Mouse (Mus musculus): ENCODE measurements around the gene Podn. TPM values are rescaled to one million over a fixed set of nuclear protein-coding genes. Genes with fewer than 3 reads are reported as not detected.

Gene Podn
- polyA plus RNA-seq, 1 experiment from 2014 or later, result 1.0 TPM

DNA sequence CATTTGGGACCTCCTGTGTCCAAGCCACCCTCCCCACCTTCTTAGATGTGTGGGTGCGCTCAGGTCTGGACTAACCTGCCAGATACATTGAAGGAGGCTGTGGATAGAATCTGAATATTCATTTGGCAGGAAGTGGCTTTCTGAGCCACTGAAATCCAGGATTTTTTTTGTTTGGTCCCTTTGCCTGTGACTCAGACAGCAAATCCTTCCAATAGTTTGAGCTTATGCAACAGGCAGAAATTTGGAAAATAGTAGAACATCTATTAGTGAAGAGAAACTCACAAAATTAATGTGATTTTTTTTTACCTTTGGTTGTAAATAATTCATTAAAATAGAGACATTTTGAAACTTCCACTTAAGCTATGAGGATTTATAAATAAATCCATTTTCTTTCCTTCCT is 125.1 kb downstream of the Podn start:
- DNase-seq (ENCODE audit: low spot score), result no peak
- no peaks in the 10 kb centered on the region for H3K27me3 ChIP-seq (ENCODE audit: control insufficient read depth, insufficient read depth, low read length)
- no peak overlapping the region for H3K4me2 ChIP-seq (ENCODE audit: low read depth, severe bottlenecking)
- no peak overlapping the region for H3K4me3 ChIP-seq (ENCODE audit: low read depth, low read length)
- H3K36me3 ChIP-seq (ENCODE audit: control insufficient read depth, insufficient read depth, low read length), result no peaks in the 10 kb centered on the region
- H3K9me3 ChIP-seq (ENCODE audit: control insufficient read depth, low read length), result no peaks in the 10 kb centered on the region
- no peaks in the 10 kb centered on the region for H3K4me1 ChIP-seq (ENCODE audit: control insufficient read depth, insufficient read depth, low read length)
- H3K9ac ChIP-seq (ENCODE audit: low read length), result no peak overlapping the region
- WGBS, result 90% methylated on average over 1 of the region's 1 CpGs
- H3K27ac ChIP-seq (replicated peaks; ENCODE audit: low read depth, low read length), result no peak overlapping the region
- no peak for ATAC-seq (ENCODE audit: insufficient number of reproducible peaks, low FRiP score, low TSS enrichment, low read depth)

DNA sequence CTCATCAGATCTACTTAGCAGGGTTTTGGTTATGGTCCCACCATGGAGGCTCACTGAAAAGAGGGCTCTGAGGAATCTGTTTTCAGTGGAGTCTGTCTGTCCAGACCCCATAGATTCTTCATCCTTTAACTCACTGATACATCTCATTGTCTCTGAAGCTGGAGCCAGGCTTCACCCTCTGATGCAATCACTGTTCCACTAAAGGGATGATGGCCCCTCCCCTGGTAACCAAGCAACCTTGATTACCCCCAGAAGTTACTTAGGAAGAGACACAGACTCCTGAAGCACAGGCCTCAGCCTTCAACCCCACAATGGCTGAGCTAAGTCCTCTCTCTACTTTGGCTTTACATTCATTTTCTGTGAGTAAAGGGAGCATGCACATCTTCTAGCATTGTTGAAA is 126.5 kb downstream of the Podn start:
- ATAC-seq (ENCODE audit: insufficient number of reproducible peaks, low FRiP score, low TSS enrichment, low read depth) (no peak), DNase-seq (ENCODE audit: low spot score) (no peak)
- Histone ChIP-seq H3K9ac (ENCODE audit: low read length) (no peak overlapping the region), H3K9me3 (ENCODE audit: control insufficient read depth, low read length) (no peaks in the 10 kb centered on the region), H3K4me2 (ENCODE audit: low read depth, severe bottlenecking) (no peak overlapping the region), H3K36me3 (ENCODE audit: control insufficient read depth, insufficient read depth, low read length) (no peaks in the 10 kb centered on the region), H3K27me3 (ENCODE audit: control insufficient read depth, insufficient read depth, low read length) (no peaks in the 10 kb centered on the region), H3K4me1 (ENCODE audit: control insufficient read depth, insufficient read depth, low read length) (no peaks in the 10 kb centered on the region), H3K4me3 (ENCODE audit: low read depth, low read length) (no peak overlapping the region), H3K27ac (replicated peaks; ENCODE audit: low read depth, low read length) (no peak overlapping the region)

DNA sequence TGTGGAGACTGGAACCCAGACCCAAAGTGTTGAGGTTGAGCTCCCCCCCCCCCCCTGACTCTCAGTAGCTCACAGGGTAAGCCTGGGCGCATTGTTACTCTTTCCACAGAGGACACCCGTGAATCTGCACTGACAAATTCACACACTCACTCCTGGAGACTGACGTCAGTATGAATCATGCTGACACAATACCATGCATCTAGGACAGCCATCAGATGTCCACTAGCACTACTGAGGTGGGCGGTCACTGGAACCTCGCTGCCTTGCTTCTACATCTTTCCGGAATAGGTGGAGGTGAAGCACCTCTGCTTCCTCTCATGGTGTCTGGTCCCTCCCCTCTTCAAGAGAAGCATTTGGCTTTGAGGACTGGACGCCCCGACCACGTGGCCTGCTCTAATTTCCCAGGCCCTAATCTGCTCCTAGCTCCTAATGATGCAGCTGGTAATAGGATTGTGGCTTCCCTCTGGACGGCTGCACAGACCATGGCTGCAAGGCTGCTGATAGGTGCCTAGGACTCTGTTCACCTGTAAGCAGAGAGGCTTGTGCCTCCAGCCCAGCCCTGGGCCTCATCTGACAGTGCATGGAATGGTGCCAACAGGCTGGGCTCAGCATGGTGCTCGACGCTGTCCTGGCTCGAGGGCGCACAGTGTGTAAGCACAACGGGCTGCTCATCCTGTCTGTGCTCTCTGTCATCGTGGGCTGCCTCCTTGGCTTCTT is 128.1 kb downstream of the Podn start, which contains the start of gene Slc1a7:
Slc1a7 (plus strand) TSS at position 367 of the 717 bp plus-strand sequence.
- Histone ChIP-seq H3K4me3 (ENCODE audit: low read depth, low read length) (no peak within 1 kb of the TSS), H3K9me3 (ENCODE audit: control insufficient read depth, low read length) (no peaks in the 10 kb centered on the region), H3K4me1 (ENCODE audit: control insufficient read depth, insufficient read depth, low read length) (no peaks in the 10 kb centered on the region), H3K27ac (replicated peaks; ENCODE audit: low read depth, low read length) (no peak within 1 kb of the TSS), H3K36me3 (ENCODE audit: control insufficient read depth, insufficient read depth, low read length) (no peaks in the 10 kb centered on the region), H3K27me3 (ENCODE audit: control insufficient read depth, insufficient read depth, low read length) (no peaks in the 10 kb centered on the region), H3K4me2 (ENCODE audit: low read depth, severe bottlenecking) (no peak within 1 kb of the TSS), H3K9ac (ENCODE audit: low read length) (no peak within 1 kb of the TSS)
- WGBS, result 79% methylated on average over 16 of the region's 16 CpGs
- DNase-seq (ENCODE audit: low spot score), result no peak
- ATAC-seq (ENCODE audit: insufficient number of reproducible peaks, low FRiP score, low TSS enrichment, low read depth), result no peak

DNA sequence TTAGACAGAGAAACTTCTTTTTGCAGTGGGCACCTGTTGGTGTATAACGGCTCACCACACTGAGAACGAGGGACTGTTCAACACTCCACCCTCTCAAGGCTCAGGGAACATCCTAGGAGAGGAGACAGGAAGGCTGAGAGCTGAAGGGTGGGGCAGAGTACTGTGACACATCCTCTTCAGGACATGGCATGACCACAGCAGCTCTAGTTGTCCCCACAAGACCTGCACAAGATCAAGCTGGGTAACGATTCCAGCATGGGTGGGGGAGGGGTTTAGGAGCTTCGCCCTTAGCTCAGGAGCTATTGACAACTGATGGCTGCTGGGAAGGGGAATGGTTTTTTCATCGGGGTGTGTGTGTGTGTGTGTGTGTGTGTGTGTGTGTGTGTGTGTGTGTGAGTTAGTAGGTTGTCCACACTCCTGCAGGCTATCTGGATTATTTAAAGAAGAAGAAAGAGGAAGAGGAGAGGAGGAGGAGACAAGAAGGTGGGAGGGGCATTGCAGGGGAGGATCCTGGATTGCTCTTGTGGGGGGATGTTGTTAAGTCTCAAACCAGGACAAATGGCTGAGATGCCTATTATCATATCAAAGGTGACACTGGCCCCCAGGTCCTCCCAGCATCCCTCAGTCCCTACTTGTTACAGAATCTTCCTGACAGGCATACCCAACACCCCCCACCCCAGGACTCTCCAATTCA is 129.7 kb downstream of the Podn start:
- Histone ChIP-seq H3K27ac (replicated peaks; ENCODE audit: low read depth, low read length) (no peak overlapping the region), H3K4me1 (ENCODE audit: control insufficient read depth, insufficient read depth, low read length) (no peaks in the 10 kb centered on the region), H3K4me3 (ENCODE audit: low read depth, low read length) (no peak overlapping the region), H3K27me3 (ENCODE audit: control insufficient read depth, insufficient read depth, low read length) (no peaks in the 10 kb centered on the region), H3K9me3 (ENCODE audit: control insufficient read depth, low read length) (no peaks in the 10 kb centered on the region), H3K9ac (ENCODE audit: low read length) (no peak overlapping the region), H3K4me2 (ENCODE audit: low read depth, severe bottlenecking) (no peak overlapping the region), H3K36me3 (ENCODE audit: control insufficient read depth, insufficient read depth, low read length) (no peaks in the 10 kb centered on the region)
- DNase-seq (ENCODE audit: low spot score) (no peak), ATAC-seq (ENCODE audit: insufficient number of reproducible peaks, low FRiP score, low TSS enrichment, low read depth) (no peak)
- 42% methylated on average over 5 of the region's 5 CpGs for WGBS

Small RNAs within 50 kb of the gene (microRNA-seq; reads per million reads assigned to microRNA genes)
- not detected for gene Mir6397

Other genes with a start within 250 kb of the Podn start
- gene Magoh, start 216.7 kb downstream of the Podn start, polyA plus RNA-seq (2014; fragmentation: Nextera tagmentation; extraction: Ambion mirVana), result 284 and 285 TPM in 2 replicates
- gene 0610037L13Rik, start 206.6 kb downstream of the Podn start, polyA plus RNA-seq (2014; fragmentation: Nextera tagmentation; extraction: Ambion mirVana), result 123 and 130 TPM in 2 replicates
- gene Cpt2, start 172.8 kb downstream of the Podn start, polyA plus RNA-seq (2014; fragmentation: Nextera tagmentation; extraction: Ambion mirVana), result 38.8 and 40.2 TPM in 2 replicates
- not detected in 2 replicates for gene Slc1a7, start 128.1 kb downstream of the Podn start, polyA plus RNA-seq (2014; fragmentation: Nextera tagmentation; extraction: Ambion mirVana)
- 147 and 161 TPM in 2 replicates for gene Scp2, start 48.6 kb upstream of the Podn start, polyA plus RNA-seq (2014; fragmentation: Nextera tagmentation; extraction: Ambion mirVana)
- 36.7 and 38.3 TPM in 2 replicates for gene Echdc2, start 69.0 kb upstream of the Podn start, polyA plus RNA-seq (2014; fragmentation: Nextera tagmentation; extraction: Ambion mirVana)
- 0.08 and 0.18 TPM in 2 replicates for gene Zyg11a, start 121.6 kb upstream of the Podn start, polyA plus RNA-seq (2014; fragmentation: Nextera tagmentation; extraction: Ambion mirVana)
- gene Zyg11b, start 204.7 kb upstream of the Podn start, polyA plus RNA-seq (2014; fragmentation: Nextera tagmentation; extraction: Ambion mirVana), result 14.6 and 15.1 TPM in 2 replicates
- gene Coa7, start 231.7 kb upstream of the Podn start, polyA plus RNA-seq (2014; fragmentation: Nextera tagmentation; extraction: Ambion mirVana), result 56.3 and 60.7 TPM in 2 replicates